27 mouse cellular contexts compared by ENCODE assay signal in genomic region chr2:28968278-28968677, GRCm38 (mm10). TPM values are rescaled to one million over a fixed set of nuclear protein-coding genes. Genes with fewer than 3 reads are reported as not detected.
"Had no signal": no experiment of that assay in that cellular context is flagged by ENCODE, and none has a peak within 500 bp of the region (broad histone marks: within the 10 kb centered on the region; RNA-seq: fewer than 3 reads in every experiment).

No protein-coding gene starts in this region.

- H3K36me3 ChIP-seq: embryonic facial prominence, embryonic 10.5 days; embryonic facial prominence, embryonic 12.5 days; embryonic facial prominence, embryonic 13.5 days; embryonic facial prominence, embryonic 15.5 days; forebrain, embryonic 10.5 days; forebrain, embryonic 12.5 days; forebrain, embryonic 15.5 days had no signal

- H3K4me2 ChIP-seq: embryonic facial prominence, embryonic 12.5 days; embryonic facial prominence, embryonic 13.5 days; embryonic facial prominence, embryonic 15.5 days; forebrain, embryonic 12.5 days; forebrain, embryonic 13.5 days; forebrain, embryonic 15.5 days had no signal

- DNase-seq: cerebellum, adult 9-10 months; cerebellum, adult 9-11 months; cerebellum, postnatal 10 days; cerebellum, postnatal 14 days; cerebellum, postnatal 25 days; cerebellum, postnatal 36 days; embryo, embryonic 11 days; forebrain, postnatal 0 days; gastrocnemius, adult 2 months; gastrocnemius, postnatal 10 days; gastrocnemius, postnatal 14 days; gastrocnemius, postnatal 25 days; gastrocnemius, postnatal 36 days; heart, adult 11 months; heart, adult 18-20 months; heart, adult 2 months had no signal

- ATAC-seq: forebrain, embryonic 13.5 days; forebrain, embryonic 14.5 days; forebrain, embryonic 15.5 days; forebrain, embryonic 16.5 days; forebrain, postnatal 0 days had no signal

- H3K9ac ChIP-seq: embryonic facial prominence, embryonic 12.5 days; embryonic facial prominence, embryonic 13.5 days; embryonic facial prominence, embryonic 15.5 days; forebrain, embryonic 12.5 days; forebrain, embryonic 13.5 days; forebrain, embryonic 15.5 days; forebrain, postnatal 0 days had no signal

- H3K4me3 ChIP-seq: embryonic facial prominence, embryonic 10.5 days; embryonic facial prominence, embryonic 12.5 days; embryonic facial prominence, embryonic 13.5 days; embryonic facial prominence, embryonic 15.5 days; erythroblast, embryonic 14.5 days; forebrain, embryonic 10.5 days; forebrain, embryonic 12.5 days; forebrain, embryonic 13.5 days; forebrain, embryonic 15.5 days; gastrocnemius, adult 2 months; heart, adult 2 months had no signal

- H3K4me1 ChIP-seq: embryonic facial prominence, embryonic 13.5 days; embryonic facial prominence, embryonic 15.5 days; forebrain, embryonic 15.5 days had no signal

- H3K9me3 ChIP-seq: embryonic facial prominence, embryonic 10.5 days; embryonic facial prominence, embryonic 12.5 days; embryonic facial prominence, embryonic 13.5 days; embryonic facial prominence, embryonic 15.5 days; forebrain, embryonic 10.5 days; forebrain, embryonic 12.5 days; forebrain, embryonic 13.5 days; forebrain, embryonic 15.5 days had no signal

- H3K27ac ChIP-seq: embryonic facial prominence, embryonic 10.5 days; embryonic facial prominence, embryonic 12.5 days; embryonic facial prominence, embryonic 13.5 days; embryonic facial prominence, embryonic 15.5 days; forebrain, embryonic 10.5 days; forebrain, embryonic 12.5 days; forebrain, embryonic 13.5 days; forebrain, embryonic 15.5 days; gastrocnemius, adult 2 months; heart, adult 2 months had no signal

RNA-seq across cellular contexts. Expression of gene Barhl1, which starts 51.8 kb away (rescaled TPM):
- polyA plus RNA-seq: embryonic facial prominence, embryonic 13.5 days; embryonic facial prominence, embryonic 15.5 days; erythroblast, embryonic 14.5 days; heart, adult 2 months had no signal
